Mouse (Mus musculus) lung, postnatal 0 days (tissue): ENCODE results near the gene Gm20715.

Experiments
- CTCF ChIP-seq: IDR thresholded peaks from 2 replicates; pipeline ENCODE4 v1.5.1; 2016; ENCODE audit warnings: antibody characterized with exemption, mild to moderate bottlenecking
- EP300 ChIP-seq: IDR thresholded peaks from 2 replicates; pipeline ENCODE4 v1.6.1; 2016; ENCODE audit warnings: antibody characterized with exemption, mild to moderate bottlenecking, control low read depth

- TF ChIP-seq CTCF = 0 out of 2 replicates have a peak, but pooled peaks have one; percentile 13
- no peak for TF ChIP-seq EP300
Observed at GRCm38 (mm10) chr7:6429381-6429780, 19.3 kb downstream of the Gm20715 start.
